Mouse (Mus musculus): ENCODE data around the gene Clpb. TPM values are rescaled to one million over a fixed set of nuclear protein-coding genes. Genes with fewer than 3 reads are reported as not detected.

Gene Clpb
- total RNA-seq, 2 experiments from 2014 or later: 42.8 to 47.1 TPM

- DNase-seq (ENCODE audit: low spot score in 2 of 2): peak in 1 of 2 experiments; percentile 11
Observed at GRCm38 (mm10) chr7:101820295-101821030, 157.0 kb downstream of the Clpb start.

GRCm38 (mm10) chr7:101821571-101822501 is 158.4 kb downstream of the Clpb start:
- peak in 1 of 2 experiments; percentile 57 for DNase-seq (ENCODE audit: low spot score in 2 of 2)

- no peak for DNase-seq (ENCODE audit: low spot score in 2 of 2)
Observed at GRCm38 (mm10) chr7:101822836-101823757, 159.7 kb downstream of the Clpb start.

- no peak for DNase-seq (ENCODE audit: low spot score in 2 of 2)
Observed at GRCm38 (mm10) chr7:101823758-101824630, 160.6 kb downstream of the Clpb start.

GRCm38 (mm10) chr7:101830373-101830772 is 166.9 kb downstream of the Clpb start:
- no peak for DNase-seq (ENCODE audit: low spot score in 2 of 2)

GRCm38 (mm10) chr7:101831437-101831836 is 168.0 kb downstream of the Clpb start:
- no peak for DNase-seq (ENCODE audit: low spot score in 2 of 2)

- no peak for DNase-seq (ENCODE audit: low spot score in 2 of 2)
Observed at GRCm38 (mm10) chr7:101832372-101832771, 168.9 kb downstream of the Clpb start.

- DNase-seq (ENCODE audit: low spot score in 2 of 2): no peak
Observed at GRCm38 (mm10) chr7:101833352-101833751, 169.9 kb downstream of the Clpb start.

GRCm38 (mm10) chr7:101833916-101834584 is 170.6 kb downstream of the Clpb start:
- peak; percentile 41 to 63 for DNase-seq (ENCODE audit: low spot score in 2 of 2)

- no peak for DNase-seq (ENCODE audit: low spot score in 2 of 2)
Observed at GRCm38 (mm10) chr7:101834903-101835302, 171.5 kb downstream of the Clpb start.

- no peak for DNase-seq (ENCODE audit: low spot score in 2 of 2)
Observed at GRCm38 (mm10) chr7:101835457-101836109, 172.2 kb downstream of the Clpb start.

GRCm38 (mm10) chr7:101836271-101837153 is 173.1 kb downstream of the Clpb start:
- DNase-seq (ENCODE audit: low spot score in 2 of 2): peak; percentile 42 to 71

- no peak for DNase-seq (ENCODE audit: low spot score in 2 of 2)
Observed at GRCm38 (mm10) chr7:101837154-101837605, 173.7 kb downstream of the Clpb start.

- peak; percentile 58 to 72 for DNase-seq (ENCODE audit: low spot score in 2 of 2)
Observed at GRCm38 (mm10) chr7:101837606-101838471, 174.4 kb downstream of the Clpb start, which contains the start of gene Inppl1. TSS of gene Inppl1 (minus strand) at chr7:101838229.

GRCm38 (mm10) chr7:101844186-101844585 is 180.8 kb downstream of the Clpb start:
- no peak for DNase-seq (ENCODE audit: low spot score in 2 of 2)

Data from layer of hippocampus, postnatal 10 days (tissue).